Mouse (Mus musculus): Measurements from ENCODE around the gene Cdk6.

DNA sequence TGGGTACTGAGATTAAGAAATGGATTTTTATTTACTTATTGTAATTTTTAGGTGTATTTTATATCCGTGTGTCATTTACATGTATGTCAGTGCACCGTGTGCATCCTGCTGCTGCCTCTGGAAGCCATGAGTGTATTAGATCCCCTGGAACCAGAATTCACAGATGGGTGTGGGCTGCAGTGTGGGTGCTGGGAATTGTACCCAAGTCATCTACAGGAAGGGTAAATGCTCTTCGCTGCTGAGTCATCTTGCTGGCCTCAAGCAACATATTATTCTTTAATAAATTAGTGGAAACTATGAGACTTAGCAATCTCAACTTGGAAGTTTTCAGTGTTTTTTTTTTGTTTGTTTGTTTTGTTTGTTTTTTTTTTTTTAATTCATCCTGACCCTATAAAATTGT is 11.0 kb downstream of the Cdk6 start:
- no peak for TF ChIP-seq CTCF (IDR thresholded peaks at IDR 0.05; ENCODE audit: low read depth)
- no peak for TF ChIP-seq EP300 (optimal IDR thresholded peaks at IDR 0.05)
